Mouse (Mus musculus) heart, embryonic 12.5 days (tissue): ENCODE results near the gene Gm20911. TPM values are rescaled to one million over a fixed set of nuclear protein-coding genes. Genes with fewer than 3 reads are reported as not detected.
"Not testable (repeated sequence)": the region's sequence is repeated elsewhere in the genome, so short reads cannot be mapped to it uniquely, and the experiment has no call there.

Experiments
- ATAC-seq: fragments of 200-750 bp; cut with Nextera tagmentation; 2 replicates; pipeline ENCODE4 v1.8.0; 2017; ENCODE audit warnings: moderate TSS enrichment, moderate library complexity; ENCODE audit not compliant: insufficient number of reproducible peaks, low FRiP score
- H3K27ac ChIP-seq: fragments of 300-500 bp; sonication (generic); 2 replicates; pipeline ENCODE4 v1.5.1; 2016; ENCODE audit warnings: mild to moderate bottlenecking, moderate library complexity; ENCODE audit not compliant: poor library complexity, severe bottlenecking
- H3K27me3 ChIP-seq: fragments of 300-500 bp; sonication (generic); replicated peaks from 2 replicates; pipeline ENCODE4 v1.6.1; 2016; ENCODE audit warnings: mild to moderate bottlenecking, moderate library complexity
- H3K36me3 ChIP-seq: fragments of 300-500 bp; sonication (generic); 2 replicates; pipeline ENCODE4 v1.6.1; 2016; ENCODE audit warnings: mild to moderate bottlenecking, moderate library complexity
- H3K4me1 ChIP-seq: fragments of 300-500 bp; sonication (generic); replicated peaks from 2 replicates; pipeline ENCODE4 v1.6.1; 2016; ENCODE audit warnings: mild to moderate bottlenecking
- H3K4me2 ChIP-seq: fragments of 300-500 bp; sonication (generic); 2 replicates; pipeline ENCODE4 v1.6.1; 2016; ENCODE audit warnings: mild to moderate bottlenecking, moderate library complexity
- H3K4me3 ChIP-seq: fragments of 300-500 bp; sonication (generic); 2 replicates; pipeline ENCODE4 v1.5.1; 2016; ENCODE audit warnings: mild to moderate bottlenecking
- H3K9ac ChIP-seq: fragments of 300-500 bp; sonication (generic); 2 replicates; pipeline ENCODE4 v1.6.1; 2016; ENCODE audit warnings: mild to moderate bottlenecking, moderate library complexity
- H3K9me3 ChIP-seq: fragments of 300-500 bp; sonication (generic); replicated peaks from 2 replicates; pipeline ENCODE4 v1.6.1; 2016; ENCODE audit warnings: mild to moderate bottlenecking, moderate library complexity
- WGBS: fragments of 180-500 bp; shearing (Covaris S2); methylation state at CpG from one replicate; pipeline ENCODE4 v1.1.7; 2016; 5-methylcytosine and 5-hydroxymethylcytosine counted together
- polyA plus RNA-seq: library from polyadenylated mRNA; unstranded; fragments of >200 nt; fragmentation: Nextera tagmentation; extraction: Ambion mirVana; gene quantifications from 2 replicates; pipeline ENCODE4 v1.2.1, GENCODE M21; 2016

Gm20911 gene
- not detected in 2 replicates for polyA plus RNA-seq

- WGBS = no CpG with 5 or more reads among the region's 6 CpGs
- H3K27me3 ChIP-seq, ATAC-seq, H3K36me3 ChIP-seq, H3K4me3 ChIP-seq, H3K9me3 ChIP-seq, H3K9ac ChIP-seq, H3K4me1 ChIP-seq, H3K27ac ChIP-seq, H3K4me2 ChIP-seq: not testable (repeated sequence)
Measured at GRCm38 (mm10) chrY:81457707-81458106, at the start of gene Gm20911. Gene Gm20911 (plus strand): TSS chrY:81458007.
